Mouse (Mus musculus) CD4-positive, CD25-positive, alpha-beta regulatory T cell, adult 2 months (primary cell): ENCODE results near the gene Phactr3.

Experiments
- DNase-seq: peaks from one replicate; pipeline ENCODE4 v3.0.0-alpha.2; 2012; ENCODE audit warnings: low read depth, low spot score

The Phactr3 gene

DNA sequence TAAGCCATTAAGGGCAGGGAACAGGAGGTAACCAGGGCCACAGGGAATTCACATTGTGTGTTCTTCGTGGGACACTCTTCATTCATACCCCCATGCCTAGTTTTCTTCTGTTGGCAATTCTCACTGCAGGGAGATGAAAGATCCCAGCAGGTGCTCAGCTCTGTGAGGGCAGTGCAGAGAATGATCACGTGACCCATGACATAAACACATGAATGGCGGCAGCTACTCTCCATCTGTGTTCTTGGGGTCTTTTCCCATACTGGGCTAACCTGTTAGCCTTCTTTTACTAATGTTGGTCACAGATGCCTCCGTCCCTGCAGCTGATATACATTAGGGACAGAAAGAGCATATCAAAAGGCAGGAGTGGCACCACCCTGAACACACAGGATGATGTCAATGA lies 16.9 kb downstream of the Phactr3 start:
- no peak for DNase-seq

DNA sequence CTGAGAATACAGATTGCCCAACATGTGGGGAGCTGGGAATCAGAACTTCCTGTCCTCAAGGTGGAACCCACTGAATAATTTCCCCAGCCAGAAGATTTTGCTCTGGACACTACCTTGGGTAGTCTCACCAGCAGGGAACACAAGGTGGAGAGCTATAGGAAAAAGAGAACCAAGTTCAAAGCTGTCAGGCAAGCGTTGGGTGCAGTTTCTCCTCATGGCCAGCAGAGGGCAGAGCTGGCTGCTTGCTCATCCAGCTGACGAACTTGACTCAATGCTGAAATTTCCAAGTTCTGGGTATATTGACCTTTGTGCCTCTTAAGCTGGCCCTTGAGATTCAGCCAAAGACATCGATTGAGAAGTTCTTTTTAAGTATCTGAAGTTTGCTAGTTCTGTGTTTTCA lies 18.7 kb downstream of the Phactr3 start:
- DNase-seq: peak; percentile 50

DNA sequence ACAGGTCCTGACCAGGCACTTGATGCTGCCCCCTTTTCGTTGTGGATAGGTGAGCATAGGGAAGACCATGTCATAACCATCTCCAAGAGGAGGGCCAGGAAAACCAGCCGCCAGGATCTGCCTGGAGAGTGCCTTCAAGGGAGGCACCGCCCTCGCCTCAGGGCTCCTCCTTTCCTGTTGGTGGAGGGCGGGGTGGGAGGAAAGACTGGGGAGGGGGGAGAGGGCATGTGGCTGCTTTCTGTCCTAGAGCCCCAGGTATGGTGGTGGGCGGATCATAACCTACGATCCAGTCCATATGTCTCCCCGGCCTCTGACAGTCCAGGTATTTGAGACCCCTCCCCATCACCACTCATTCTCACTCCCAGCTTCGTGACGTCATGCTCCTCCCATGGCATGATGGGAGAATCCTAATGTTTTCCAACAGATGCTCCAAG lies 22.7 kb downstream of the Phactr3 start:
- DNase-seq: no peak

DNA sequence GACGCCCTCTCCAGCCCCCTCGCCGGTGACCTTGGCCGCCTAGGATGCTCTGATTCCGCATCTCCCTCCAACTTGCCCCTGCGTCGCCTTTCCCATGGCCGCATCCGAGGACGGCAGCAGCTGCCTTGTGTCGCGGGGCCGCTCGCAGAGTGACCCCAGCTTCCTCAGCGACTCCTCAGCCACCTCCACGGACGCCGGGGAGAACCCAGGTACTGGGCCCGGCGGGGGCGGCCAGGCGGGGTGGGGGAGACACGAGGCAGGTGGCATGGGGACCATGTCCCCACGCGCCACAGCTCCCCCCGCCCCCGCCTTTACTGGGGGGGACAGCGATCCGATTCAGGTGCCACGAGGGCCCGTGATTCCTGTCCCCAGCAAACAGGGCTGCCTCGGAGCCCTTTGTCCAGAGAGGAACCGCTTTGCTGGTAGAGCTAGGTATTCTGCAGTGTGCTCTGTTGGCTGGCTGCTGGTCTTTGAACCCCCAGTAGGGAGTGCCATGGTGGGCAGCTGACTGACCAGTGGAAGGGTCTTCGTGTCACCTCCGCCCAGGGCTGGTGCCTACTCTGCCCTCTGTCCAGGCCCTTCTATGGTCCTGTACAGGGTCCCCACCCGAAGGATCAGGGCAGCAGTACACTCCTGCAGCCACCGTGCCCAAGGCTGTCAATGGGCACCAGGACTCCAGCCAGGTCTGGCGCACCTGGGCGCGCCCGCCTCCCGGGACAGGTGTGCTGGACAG lies 23.7 kb downstream of the Phactr3 start:
- no peak for DNase-seq

DNA sequence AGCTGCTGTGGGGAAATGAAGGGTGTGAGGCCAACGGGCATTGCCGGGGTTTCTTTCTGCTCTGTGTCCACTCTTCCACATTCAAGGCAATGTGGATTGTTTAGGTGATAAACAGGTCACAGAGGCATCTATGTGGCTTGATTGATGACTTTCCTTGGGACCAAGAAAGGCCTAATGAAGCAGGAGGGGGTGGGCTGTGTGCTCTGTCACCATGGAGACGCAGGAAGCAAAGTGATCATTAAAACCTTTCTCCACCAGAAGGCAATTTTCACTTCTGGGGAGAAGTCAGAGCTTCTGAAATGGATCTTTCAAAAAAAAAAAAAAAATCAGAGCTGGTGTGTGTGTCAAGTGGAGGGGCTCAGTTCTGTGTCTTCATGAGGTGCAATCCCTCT lies 24.2 kb downstream of the Phactr3 start:
- no peak for DNase-seq

DNA sequence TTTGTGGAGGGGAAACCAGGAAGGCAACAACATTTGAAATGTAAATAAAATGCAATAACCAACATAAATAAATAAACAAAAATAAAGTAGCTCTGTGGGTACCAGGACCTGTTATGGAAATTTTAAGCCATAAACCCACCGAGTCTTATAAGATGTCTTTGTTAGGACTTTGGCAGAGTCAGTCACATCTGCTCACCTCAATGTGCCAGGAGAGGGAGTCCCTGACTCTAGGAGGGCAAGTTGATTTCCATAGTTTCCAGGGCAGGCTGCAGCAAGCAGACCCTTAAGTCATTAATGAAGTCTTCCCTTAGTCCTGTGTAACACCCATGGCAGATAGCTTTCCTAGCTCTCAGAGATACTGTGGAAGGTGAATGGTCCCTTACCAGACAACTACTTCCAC lies 25.1 kb downstream of the Phactr3 start:
- DNase-seq: no peak

DNA sequence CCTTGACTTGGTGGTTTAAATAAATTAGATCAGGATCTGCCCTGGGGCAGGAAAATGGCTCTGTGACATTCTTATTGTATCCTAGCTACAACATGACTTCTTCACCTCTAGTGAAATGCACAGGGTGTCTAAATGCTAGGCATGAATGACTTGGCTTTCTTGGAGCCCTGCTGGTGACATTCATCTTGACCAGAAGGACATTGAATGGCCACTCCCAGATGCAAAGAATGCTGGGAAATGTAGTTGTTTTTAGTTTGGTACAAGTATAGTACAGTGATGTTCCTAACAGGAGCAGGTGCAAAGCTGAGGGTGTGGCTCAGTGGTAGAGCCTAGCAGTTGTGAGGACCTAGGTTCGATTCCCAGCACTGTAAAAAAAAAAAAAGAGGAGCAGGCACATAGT lies 30.5 kb downstream of the Phactr3 start:
- no peak for DNase-seq

DNA sequence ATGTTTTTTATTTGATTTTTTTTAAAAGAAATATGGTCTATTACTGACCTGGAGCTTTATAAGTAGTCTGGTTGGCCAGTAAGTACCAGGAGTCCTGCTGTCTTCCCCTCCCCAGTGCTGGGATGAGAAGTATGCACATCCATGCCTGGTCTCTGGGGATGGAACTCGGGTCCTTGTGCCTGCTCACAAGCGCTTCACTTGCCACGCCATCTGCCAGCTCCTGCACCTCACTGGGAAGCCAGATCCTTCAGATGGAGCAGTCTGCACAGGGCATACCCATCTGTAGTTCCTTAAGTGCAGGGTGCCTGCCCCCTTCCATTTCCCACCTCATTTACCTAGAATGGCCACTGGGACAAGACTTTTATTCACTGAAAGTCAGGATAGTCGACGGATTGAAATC lies 31.9 kb downstream of the Phactr3 start:
- no peak for DNase-seq

DNA sequence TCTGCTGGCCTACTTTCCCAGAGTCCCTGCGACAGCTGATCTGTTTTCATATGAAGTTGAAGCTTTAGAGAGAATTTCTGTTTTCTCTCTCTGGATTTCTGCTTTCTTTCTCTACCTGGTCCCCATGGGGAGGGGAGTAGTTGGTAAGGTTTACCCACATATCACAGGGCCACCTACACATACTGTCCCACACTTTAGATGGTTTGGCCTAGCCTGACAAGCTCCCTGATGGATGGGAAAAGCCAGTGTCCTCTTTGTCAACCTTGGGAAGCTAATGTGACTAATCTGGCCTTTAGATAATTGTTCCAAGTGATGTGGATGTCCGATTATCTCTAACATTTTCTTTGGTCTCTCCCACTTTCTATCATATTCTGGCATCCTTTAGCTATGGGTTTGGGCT lies 34.8 kb downstream of the Phactr3 start:
- DNase-seq: no peak

DNA sequence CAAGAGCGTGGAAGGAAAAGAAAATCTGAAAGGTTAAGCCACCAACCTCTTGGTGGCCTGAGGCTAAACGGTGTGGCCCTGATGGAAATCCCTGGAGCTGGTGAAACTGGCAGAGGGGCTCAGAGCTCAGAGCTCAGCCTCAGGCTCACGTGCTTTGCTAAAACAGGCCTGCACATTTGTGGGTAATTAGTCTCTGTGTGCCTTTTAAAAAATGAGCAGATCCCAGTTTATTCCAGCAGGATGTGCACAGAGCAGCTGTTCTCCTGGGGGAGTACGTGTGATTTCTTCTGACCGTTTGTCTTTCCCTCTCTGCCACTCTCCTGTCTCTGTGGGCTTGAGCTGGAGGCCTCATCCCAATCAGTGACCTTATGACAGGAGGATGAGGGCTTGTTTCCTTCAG lies 35.4 kb downstream of the Phactr3 start:
- DNase-seq: no peak

DNA sequence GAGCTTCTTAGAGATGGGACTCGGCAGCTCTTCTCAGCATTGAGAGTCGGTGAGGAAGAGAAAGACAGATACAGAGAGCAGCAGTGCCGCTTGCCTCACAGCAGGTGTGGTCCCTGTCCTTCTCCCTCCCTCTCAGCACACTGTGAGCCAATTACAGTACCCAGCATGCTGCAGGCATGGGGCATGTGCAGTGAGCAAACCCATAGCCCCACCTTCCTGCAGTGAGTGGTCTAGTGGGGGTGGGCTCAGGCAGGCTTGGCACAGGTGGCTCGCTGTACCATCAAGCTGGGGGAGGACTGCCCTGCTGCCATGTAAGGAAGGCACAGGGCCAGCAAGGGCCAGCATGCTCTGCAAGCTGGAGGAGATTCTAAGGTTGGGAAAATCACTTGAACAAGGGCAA lies 35.8 kb downstream of the Phactr3 start:
- DNase-seq: no peak

DNA sequence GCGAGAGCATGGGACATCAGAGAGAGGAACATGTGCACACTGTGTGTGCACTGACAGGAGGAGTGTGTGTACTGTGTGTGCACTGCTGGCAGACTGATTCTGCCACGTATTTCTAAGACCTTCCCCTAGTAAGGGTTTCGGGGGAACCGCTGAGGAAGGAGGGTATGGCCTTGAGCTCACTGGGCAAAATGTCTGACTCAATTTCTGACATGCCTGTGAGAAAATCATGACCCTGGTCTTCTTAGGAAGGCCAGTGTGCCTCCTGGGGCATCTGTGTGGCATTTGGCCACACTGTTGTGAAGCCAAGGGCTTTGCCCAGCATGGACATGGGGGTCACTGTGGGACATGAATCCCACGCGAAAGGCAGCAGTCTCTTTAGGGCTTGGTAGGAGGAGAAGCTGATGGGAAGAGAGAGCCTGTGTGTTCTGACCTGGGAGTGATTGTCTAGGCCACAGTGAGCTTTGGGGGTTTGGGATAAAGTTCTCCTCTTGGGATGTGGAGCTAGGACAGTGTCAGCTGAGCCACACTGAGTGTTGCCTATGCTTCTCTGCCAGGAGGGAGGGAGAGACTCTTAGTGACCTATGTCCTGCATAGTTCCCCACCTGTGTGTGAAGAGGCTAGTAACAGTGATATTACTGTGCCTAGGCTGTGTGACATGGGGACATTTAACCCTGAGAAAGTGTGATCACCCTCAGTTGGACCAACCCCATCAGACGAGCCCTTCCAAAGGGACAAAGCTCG lies 36.6 kb downstream of the Phactr3 start:
- DNase-seq: no peak

DNA sequence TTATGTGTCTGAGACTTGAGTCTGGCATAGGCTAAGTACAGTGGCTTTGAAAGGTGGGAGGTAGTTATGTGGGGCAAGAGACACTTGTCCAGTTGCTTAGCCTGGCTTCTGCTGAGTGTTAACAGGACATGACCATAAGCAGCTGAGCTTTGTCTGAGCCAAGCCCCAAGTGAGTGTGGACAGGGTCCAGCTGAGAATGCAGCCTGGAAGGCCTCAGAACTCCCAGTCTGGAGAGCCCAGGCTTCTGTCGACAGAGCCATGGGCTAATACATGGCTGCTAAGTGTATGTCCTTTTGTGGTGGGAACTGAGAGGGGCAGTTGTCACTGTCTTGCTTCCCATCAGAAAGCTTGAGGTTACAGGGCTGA lies 37.1 kb downstream of the Phactr3 start:
- no peak for DNase-seq

DNA sequence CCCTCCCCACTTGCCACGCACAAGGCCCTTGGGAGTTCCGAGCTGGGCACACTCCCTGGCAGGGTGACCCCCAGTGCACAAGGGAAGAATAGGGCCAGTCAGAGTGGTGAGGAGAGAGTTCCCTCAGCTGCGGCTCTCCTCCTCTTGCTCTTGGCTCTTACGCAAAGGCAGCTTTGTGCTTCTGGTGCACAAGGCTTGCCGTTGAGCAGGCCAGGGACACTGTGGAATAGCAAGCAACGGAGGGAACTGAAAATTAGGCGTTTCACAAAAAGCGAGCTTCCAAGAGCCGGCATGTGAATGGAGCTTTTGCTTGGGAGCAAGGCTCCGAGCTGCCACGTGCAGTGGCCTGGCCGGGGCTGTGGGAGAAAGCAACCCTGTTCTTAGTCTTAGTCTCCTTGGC lies 40.2 kb downstream of the Phactr3 start:
- DNase-seq: no peak

DNA sequence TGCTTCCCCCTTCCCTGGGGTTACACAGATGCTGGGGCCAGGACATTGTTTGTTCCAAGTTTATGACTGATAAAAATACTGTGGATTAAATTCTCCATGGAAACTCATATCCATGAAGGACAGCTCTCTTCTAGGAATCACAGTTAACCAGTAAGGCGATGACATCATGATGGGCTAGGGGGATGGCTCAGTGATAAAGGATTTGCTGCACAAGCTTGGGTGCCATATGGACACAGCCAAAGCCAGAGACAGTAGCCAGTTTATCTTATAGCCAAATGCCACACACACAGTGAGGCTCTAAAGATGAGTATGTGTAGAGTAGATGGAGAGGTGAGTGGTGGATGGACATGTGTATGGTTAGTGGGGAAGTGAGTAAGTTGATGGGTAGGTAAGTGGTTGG lies 45.2 kb downstream of the Phactr3 start:
- DNase-seq: no peak

DNA sequence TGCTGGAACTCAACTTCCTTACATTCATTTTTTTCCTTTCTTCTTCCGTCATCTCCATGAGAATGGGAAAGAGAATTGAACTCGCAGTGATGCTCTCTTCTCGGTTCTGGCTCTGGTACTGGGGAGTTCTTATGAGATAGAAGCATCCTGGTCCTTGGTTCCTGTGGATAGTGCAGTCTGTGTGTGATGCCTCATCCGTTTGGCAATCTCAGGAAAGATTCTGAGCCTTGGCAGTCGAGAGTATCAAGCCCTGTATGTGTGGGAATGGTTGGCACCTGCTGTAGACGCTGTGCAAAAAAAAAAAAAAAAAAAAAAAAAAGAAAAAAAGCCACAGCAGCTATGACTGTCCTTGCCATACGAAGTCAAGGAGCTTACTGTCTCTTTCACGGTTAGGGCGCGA lies 47.2 kb downstream of the Phactr3 start:
- DNase-seq: no peak

DNA sequence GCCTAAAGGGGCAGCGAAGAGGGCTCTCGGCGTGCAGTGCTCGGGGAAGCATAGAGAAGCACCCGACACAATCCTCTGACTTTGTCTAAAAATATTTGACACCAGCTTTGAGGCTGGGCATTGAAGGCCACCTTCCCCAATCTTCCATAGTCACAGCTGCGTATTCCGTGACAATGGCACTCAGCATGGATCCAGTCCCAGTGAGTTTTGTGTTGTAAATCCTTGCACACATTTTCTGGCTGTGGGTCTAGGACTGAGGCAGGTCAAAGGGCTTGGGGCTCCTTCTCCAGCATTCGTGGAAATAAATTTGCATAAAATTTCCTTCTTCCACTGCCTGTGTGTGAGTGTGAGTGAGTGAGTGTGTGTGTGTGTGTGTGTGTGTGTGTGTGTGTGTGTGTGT lies 51.2 kb downstream of the Phactr3 start:
- no peak for DNase-seq

DNA sequence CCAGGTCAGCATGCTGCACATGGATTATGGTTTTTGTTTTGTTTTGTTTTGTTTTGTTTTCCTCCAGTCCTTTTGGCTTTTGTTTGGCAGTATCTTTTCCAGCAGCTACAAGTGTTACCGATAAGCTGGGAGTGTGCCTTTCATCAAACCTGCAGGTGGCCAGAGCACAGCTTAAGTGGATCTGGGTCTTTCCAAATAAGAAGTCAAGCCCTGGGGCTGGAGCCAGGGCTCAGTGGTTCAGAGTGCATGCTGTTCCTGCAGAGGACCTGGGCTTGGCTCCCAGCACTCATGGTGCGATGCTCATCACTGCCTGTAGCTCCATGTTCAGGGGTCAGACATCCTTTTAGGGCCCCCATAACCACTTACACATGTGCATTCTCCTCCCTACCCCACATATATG lies 55.2 kb downstream of the Phactr3 start:
- DNase-seq: no peak

DNA sequence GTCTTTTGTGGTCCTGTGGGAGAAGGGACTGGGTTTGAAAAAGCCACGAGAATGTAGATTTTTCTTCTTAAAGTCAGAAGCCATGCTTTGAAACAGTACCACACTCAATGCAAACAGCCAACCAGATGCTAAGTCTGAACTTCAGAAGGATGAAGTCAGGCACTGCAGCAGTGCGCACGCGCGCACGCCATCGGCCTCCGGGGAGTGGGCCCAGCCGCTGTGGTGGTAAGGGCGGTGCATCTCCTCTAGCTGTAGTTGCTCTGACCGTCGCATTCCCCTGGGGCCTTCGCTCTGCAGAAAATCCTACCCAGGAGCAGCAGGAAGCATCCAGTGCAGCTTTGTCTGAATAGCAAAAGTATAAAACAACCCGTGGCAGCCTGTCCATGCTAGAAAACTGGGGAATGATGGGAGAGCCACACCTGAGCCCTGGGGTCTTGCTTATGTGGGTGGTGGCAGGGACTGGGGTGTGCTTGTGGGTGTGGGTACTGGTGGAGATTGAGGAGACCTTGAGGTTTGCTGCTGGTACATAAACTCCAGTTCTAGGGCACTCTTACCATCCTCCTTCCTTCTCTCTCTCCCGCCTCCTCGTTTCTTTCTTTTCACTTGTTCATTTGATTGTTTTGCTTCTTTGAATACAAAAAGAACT lies 56.6 kb downstream of the Phactr3 start:
- DNase-seq: no peak

DNA sequence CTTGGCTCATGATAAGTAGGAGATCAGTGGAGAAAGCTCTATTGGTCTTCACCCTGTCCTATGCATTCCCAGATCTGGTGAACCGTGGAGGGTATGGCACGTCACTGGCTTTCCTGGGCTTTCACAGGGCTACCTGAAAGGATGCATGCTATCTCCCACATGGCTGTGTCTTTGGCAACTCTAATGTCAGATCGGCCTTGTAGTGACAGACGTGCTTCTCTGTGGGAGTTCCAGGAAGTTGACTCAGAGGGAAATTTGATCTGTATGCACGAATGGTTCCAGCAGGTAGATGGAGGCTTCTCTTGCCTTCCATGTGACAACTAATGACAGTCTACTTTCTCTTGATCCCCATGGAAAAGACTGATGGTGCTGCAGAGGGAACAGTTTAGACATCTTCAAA lies 65.5 kb downstream of the Phactr3 start:
- no peak for DNase-seq

DNA sequence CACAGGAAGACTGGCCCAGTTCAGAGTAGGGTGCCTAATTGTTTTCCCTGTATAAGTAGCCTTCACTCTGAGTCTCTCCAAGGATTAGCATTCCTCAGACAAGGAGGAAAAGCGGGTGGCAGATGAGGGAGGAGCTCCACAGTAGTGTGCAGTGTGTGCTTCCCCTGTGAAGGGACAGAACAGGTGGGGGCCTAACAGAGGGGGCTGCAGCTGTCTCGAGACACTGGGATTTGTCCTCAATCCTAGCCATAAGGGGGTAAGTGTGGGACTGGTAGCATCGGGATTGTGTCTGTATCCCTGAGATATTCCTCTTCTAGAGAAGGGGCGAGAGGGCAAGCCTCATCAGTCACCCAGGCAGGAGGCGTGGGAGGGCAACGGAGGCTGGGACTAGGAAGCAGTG lies 66.1 kb downstream of the Phactr3 start:
- DNase-seq: no peak

DNA sequence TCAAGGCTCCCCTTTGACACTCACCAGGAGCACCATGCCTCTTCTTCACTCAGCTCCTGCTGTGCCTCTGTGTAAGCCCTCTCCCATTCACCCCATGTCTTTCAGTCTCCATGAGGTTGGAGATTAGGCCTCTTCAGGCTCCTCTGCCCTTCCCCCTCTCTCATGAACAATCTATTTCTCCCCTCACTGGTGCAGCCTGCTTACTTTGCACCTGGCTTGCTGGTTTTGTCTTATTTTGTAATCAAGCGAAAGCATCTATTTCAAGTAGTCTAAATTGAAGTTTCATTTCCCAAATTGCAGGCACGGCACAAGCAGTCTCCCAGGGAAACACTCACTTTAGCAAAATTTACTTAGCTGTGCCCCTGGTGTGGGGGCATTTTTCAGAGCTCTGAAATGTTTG lies 70.2 kb downstream of the Phactr3 start:
- DNase-seq: no peak

DNA sequence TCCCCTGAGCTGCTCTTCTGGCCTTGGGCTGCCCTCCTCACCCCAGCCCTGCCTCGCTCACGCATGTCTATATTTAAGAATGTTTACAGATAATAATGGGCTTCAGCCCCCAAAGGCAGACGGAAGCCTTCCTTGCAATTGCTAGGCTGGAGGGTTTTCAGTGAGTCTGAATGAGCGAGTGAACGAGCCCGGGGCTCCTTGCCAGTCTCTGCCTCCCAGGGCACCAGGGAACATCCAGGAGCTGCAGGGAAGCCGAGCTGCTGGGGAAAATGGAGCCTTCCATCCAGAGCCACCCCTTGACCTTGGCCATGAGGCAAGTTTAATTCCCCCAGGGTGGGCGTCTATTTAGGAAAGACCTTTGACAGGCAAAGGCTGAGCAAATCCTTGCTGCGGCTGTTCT lies 74.1 kb downstream of the Phactr3 start:
- no peak for DNase-seq
